Mouse (Mus musculus): Measurements from ENCODE around the gene Npat. TPM values are rescaled to one million over a fixed set of nuclear protein-coding genes. Genes with fewer than 3 reads are reported as not detected.

Npat gene
- polyA plus RNA-seq, 1 experiment from 2014 or later = 11.7 TPM

- 93% methylated on average over 4 of the region's 4 CpGs for WGBS
- Histone ChIP-seq H3K36me3 (peaks cover 30% of the 10 kb centered on the region), H3K9me3 (no peaks in the 10 kb centered on the region), H3K4me3 (no peak overlapping the region), H3K4me1 (replicated peaks) (no peaks in the 10 kb centered on the region), H3K4me2 (no peak overlapping the region), H3K27me3 (no peaks in the 10 kb centered on the region), H3K9ac (no peak overlapping the region), H3K27ac (no peak overlapping the region)
- ATAC-seq (ENCODE audit: low FRiP score) = no peak
Measured at GRCm38 (mm10) chr9:53596971-53597600, 60.2 kb downstream of the Npat start.

- Histone ChIP-seq H3K9me3 (no peaks in the 10 kb centered on the region), H3K27me3 (no peaks in the 10 kb centered on the region), H3K36me3 (peaks cover 19% of the 10 kb centered on the region), H3K4me1 (replicated peaks) (no peaks in the 10 kb centered on the region), H3K27ac (no peak overlapping the region), H3K9ac (no peak overlapping the region), H3K4me3 (no peak overlapping the region), H3K4me2 (no peak overlapping the region)
- 79% methylated on average over 6 of the region's 6 CpGs for WGBS
- no peak for ATAC-seq (ENCODE audit: low FRiP score)
Measured at GRCm38 (mm10) chr9:53598631-53599030, 61.8 kb downstream of the Npat start.

DNA sequence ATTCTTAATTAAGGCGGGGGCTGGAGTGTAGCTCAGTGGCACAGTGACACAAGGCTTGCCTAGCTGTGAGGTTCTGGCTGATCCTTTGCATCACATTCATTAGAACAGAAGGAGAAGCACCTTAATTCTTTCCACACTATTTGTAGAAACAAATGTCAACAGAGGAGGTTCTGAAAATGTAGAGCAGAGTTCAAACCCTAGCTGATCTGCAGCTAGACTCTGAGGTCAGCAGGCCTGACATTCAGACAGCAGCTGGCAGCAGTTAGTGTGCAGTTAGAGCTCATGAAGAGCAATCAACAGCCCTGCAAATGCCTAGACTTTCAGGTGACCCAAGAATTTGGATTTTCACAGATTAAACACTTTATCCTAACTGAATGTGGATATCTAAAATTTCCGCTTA is 64.7 kb downstream of the Npat start:
- no peak overlapping the region for H3K9ac ChIP-seq
- H3K4me2 ChIP-seq = no peak overlapping the region
- no peak overlapping the region for H3K27ac ChIP-seq
- no peak for ATAC-seq (ENCODE audit: low FRiP score)
- WGBS = 94% methylated on average over 2 of the region's 2 CpGs
- H3K4me3 ChIP-seq = no peak overlapping the region
- no peaks in the 10 kb centered on the region for H3K9me3 ChIP-seq
- H3K4me1 ChIP-seq (replicated peaks) = peaks cover 9% of the 10 kb centered on the region; the same call in 1 of the 2 replicates
- no peaks in the 10 kb centered on the region for H3K27me3 ChIP-seq
- H3K36me3 ChIP-seq = peaks cover 8% of the 10 kb centered on the region; the same call in 1 of the 2 replicates

- H3K36me3 ChIP-seq = peaks cover 8% of the 10 kb centered on the region; the same call in 1 of the 2 replicates
- WGBS = 91% methylated on average over 1 of the region's 1 CpGs
- H3K4me1 ChIP-seq (replicated peaks) = peaks cover 14% of the 10 kb centered on the region
- H3K27ac ChIP-seq = no peak overlapping the region
- H3K4me3 ChIP-seq = no peak overlapping the region
- no peak overlapping the region for H3K9ac ChIP-seq
- H3K4me2 ChIP-seq = no peak overlapping the region
- no peak for ATAC-seq (ENCODE audit: low FRiP score)
- no peaks in the 10 kb centered on the region for H3K9me3 ChIP-seq
- H3K27me3 ChIP-seq = no peaks in the 10 kb centered on the region
Measured at GRCm38 (mm10) chr9:53603384-53603783, 66.5 kb downstream of the Npat start.

GRCm38 (mm10) chr9:53603849-53604248 is 67.0 kb downstream of the Npat start:
- no peaks in the 10 kb centered on the region for H3K27me3 ChIP-seq
- no peak overlapping the region for H3K9ac ChIP-seq
- no peak overlapping the region for H3K4me2 ChIP-seq
- WGBS = 89% methylated on average over 3 of the region's 3 CpGs
- ATAC-seq (ENCODE audit: low FRiP score) = no peak
- no peak overlapping the region for H3K4me3 ChIP-seq
- peaks cover 18% of the 10 kb centered on the region for H3K4me1 ChIP-seq (replicated peaks)
- no peak overlapping the region for H3K27ac ChIP-seq
- H3K36me3 ChIP-seq = peaks cover 8% of the 10 kb centered on the region; the same call in 1 of the 2 replicates
- H3K9me3 ChIP-seq = no peaks in the 10 kb centered on the region

- Histone ChIP-seq H3K27ac (no peak overlapping the region), H3K9me3 (no peaks in the 10 kb centered on the region), H3K4me2 (no peak overlapping the region), H3K36me3 (peaks cover 8% of the 10 kb centered on the region; the same call in 1 of the 2 replicates), H3K4me1 (replicated peaks) (peaks cover 28% of the 10 kb centered on the region), H3K27me3 (no peaks in the 10 kb centered on the region), H3K4me3 (no peak overlapping the region), H3K9ac (no peak overlapping the region)
- no peak for ATAC-seq (ENCODE audit: low FRiP score)
- WGBS = 92% methylated on average over 5 of the region's 5 CpGs
Measured at GRCm38 (mm10) chr9:53604954-53605353, 68.1 kb downstream of the Npat start.

- no peak overlapping the region for H3K4me2 ChIP-seq
- peaks cover 28% of the 10 kb centered on the region for H3K4me1 ChIP-seq (replicated peaks)
- no peaks in the 10 kb centered on the region for H3K27me3 ChIP-seq
- no peak overlapping the region for H3K4me3 ChIP-seq
- H3K36me3 ChIP-seq = peaks cover 6% of the 10 kb centered on the region; the same call in 1 of the 2 replicates
- no peak overlapping the region for H3K9ac ChIP-seq
- no peaks in the 10 kb centered on the region for H3K9me3 ChIP-seq
- no peak for ATAC-seq (ENCODE audit: low FRiP score)
- no peak overlapping the region for H3K27ac ChIP-seq
- 93% methylated on average over 3 of the region's 3 CpGs for WGBS
Measured at GRCm38 (mm10) chr9:53607192-53607591, 70.3 kb downstream of the Npat start.

DNA sequence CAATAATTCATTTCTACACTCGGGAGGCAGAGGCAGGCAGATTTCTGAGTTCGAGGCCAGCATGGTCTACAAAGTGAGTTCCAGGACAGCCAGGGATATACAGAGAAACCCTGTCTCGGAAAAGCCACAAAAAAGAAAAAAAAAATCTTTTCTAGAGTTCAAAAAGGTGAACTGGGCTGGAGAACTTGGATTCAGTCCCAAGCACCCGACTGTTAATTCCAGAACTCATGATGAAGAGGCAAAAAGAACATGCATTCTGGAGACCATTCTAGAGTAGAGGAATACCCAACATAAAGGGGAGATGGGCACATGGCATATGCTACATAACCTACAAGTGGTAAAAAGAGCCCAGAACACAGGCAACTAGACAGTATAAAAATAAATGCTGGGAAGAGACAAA is 71.0 kb downstream of the Npat start:
- no peaks in the 10 kb centered on the region for H3K27me3 ChIP-seq
- no peak for ATAC-seq (ENCODE audit: low FRiP score)
- H3K27ac ChIP-seq = no peak overlapping the region
- no peak overlapping the region for H3K9ac ChIP-seq
- WGBS = 93% methylated on average over 4 of the region's 4 CpGs
- peaks cover 5% of the 10 kb centered on the region; the same call in 1 of the 2 replicates for H3K36me3 ChIP-seq
- no peak overlapping the region for H3K4me2 ChIP-seq
- peaks cover 28% of the 10 kb centered on the region for H3K4me1 ChIP-seq (replicated peaks)
- H3K4me3 ChIP-seq = no peak overlapping the region
- H3K9me3 ChIP-seq = no peaks in the 10 kb centered on the region

GRCm38 (mm10) chr9:53609306-53609967 is 72.6 kb downstream of the Npat start:
- peak; percentile 12; the same call in 1 of the 2 replicates for ATAC-seq (ENCODE audit: low FRiP score)
- Histone ChIP-seq H3K27ac (peak overlapping the region; percentile 78), H3K4me2 (peak overlapping the region; percentile 72), H3K9ac (peak overlapping the region; percentile 84), H3K4me3 (peak overlapping the region; percentile 60), H3K4me1 (replicated peaks) (peaks cover 26% of the 10 kb centered on the region), H3K36me3 (peaks cover 11% of the 10 kb centered on the region), H3K27me3 (no peaks in the 10 kb centered on the region), H3K9me3 (no peaks in the 10 kb centered on the region)
- WGBS = 79% methylated on average over 12 of the region's 12 CpGs

GRCm38 (mm10) chr9:53609968-53610781 is 73.3 kb downstream of the Npat start, which contains the start of gene Acat1:
Gene Acat1, minus strand, starts transcription at chr9:53610382.
- Histone ChIP-seq H3K27me3 (no peaks in the 10 kb centered on the region), H3K4me2 (peak within 1 kb of the TSS; percentile 72), H3K9ac (peak within 1 kb of the TSS; percentile 84), H3K4me1 (replicated peaks) (peaks cover 19% of the 10 kb centered on the region), H3K36me3 (peaks cover 12% of the 10 kb centered on the region), H3K9me3 (no peaks in the 10 kb centered on the region), H3K4me3 (peak within 1 kb of the TSS; percentile 60), H3K27ac (peak within 1 kb of the TSS; percentile 78)
- 5% methylated on average over 52 of the region's 52 CpGs for WGBS
- ATAC-seq (ENCODE audit: low FRiP score) = peak; percentile 99

DNA sequence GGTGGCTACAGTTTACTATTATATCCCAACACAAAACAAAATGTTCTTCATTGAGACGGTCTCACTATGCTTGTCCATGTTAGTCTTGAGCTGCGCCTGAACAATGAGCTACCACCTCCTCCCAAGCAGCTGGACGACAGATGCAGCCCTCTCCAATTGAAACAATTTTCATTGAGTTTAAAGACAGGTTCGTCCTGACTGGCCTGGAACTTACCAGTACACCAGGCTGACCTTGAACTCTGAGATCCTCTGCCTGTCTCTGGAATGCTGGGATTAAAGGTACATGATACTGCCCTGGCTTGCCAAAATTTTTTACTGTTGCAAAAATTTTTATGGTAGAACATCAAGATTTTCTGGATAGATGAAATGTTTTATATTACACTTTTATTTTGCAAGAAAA is 77.4 kb downstream of the Npat start:
- no peak overlapping the region for H3K9ac ChIP-seq
- H3K4me1 ChIP-seq (replicated peaks) = peaks cover 5% of the 10 kb centered on the region
- WGBS = 86% methylated on average over 4 of the region's 4 CpGs
- no peaks in the 10 kb centered on the region for H3K9me3 ChIP-seq
- no peak overlapping the region for H3K27ac ChIP-seq
- ATAC-seq (ENCODE audit: low FRiP score) = no peak
- no peak overlapping the region for H3K4me3 ChIP-seq
- H3K4me2 ChIP-seq = no peak overlapping the region
- no peaks in the 10 kb centered on the region for H3K27me3 ChIP-seq
- H3K36me3 ChIP-seq = peaks cover 43% of the 10 kb centered on the region

DNA sequence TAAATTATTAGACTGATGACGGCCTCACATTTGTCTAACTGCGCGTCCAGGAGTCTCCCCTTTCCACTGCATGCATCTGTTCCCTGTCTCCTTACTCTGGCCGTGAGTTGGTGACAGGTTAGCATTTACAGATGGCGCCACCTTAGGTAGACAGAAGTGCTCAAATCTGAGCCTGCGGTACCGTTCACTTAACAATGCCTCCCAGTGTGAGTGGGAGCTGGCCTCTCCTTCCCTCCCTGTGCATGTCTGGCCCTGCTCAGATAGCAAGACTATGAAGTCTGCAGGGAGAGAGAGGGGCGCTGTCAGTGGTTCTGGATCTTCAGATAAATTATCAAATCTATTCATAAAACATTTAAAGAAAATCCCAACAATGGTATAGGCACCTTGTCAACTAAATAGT is 78.4 kb downstream of the Npat start:
- no peak overlapping the region for H3K9ac ChIP-seq
- no peaks in the 10 kb centered on the region for H3K4me1 ChIP-seq (replicated peaks)
- no peak overlapping the region for H3K4me3 ChIP-seq
- H3K9me3 ChIP-seq = no peaks in the 10 kb centered on the region
- H3K27ac ChIP-seq = no peak overlapping the region
- H3K36me3 ChIP-seq = peaks cover 51% of the 10 kb centered on the region
- H3K4me2 ChIP-seq = no peak overlapping the region
- no peak for ATAC-seq (ENCODE audit: low FRiP score)
- no peaks in the 10 kb centered on the region for H3K27me3 ChIP-seq
- WGBS = 89% methylated on average over 8 of the region's 8 CpGs

Data from hindbrain, embryonic 13.5 days (tissue).